Mouse (Mus musculus): Measurements from ENCODE around the gene Prss35. TPM values are rescaled to one million over a fixed set of nuclear protein-coding genes. Genes with fewer than 3 reads are reported as not detected.

Gene Prss35
- polyA plus RNA-seq, 1 experiment = 0.05 TPM

DNA sequence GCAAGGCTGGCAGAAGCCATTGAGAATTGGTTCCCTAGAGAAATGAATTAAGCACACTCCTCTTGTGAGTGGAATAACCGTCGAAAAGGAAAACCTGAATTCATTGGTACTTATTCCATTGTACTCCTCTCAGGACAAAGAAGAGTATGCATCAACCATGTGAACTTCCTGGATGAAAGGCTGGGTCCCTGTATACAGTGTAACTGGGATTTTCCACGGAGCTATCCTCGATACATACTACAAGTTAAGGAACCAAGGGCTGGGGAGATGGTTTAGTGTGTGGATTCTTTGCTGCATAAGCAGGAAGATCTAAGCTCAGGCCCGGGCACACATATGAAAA is 17.1 kb upstream of the Prss35 start:
- TF ChIP-seq TCF12 (IDR thresholded peaks at IDR 0.05; ENCODE audit: insufficient read depth, poor library complexity, severe bottlenecking) (no peak), REST (IDR thresholded peaks at IDR 0.05; ENCODE audit: insufficient read depth, insufficient read length) (no peak), SRF (IDR thresholded peaks at IDR 0.05; ENCODE audit: control insufficient read depth, insufficient read length, low read depth) (no peak)
- no peaks in the 10 kb centered on the region for H3K36me3 ChIP-seq (ENCODE audit: control insufficient read depth, insufficient read depth)

DNA sequence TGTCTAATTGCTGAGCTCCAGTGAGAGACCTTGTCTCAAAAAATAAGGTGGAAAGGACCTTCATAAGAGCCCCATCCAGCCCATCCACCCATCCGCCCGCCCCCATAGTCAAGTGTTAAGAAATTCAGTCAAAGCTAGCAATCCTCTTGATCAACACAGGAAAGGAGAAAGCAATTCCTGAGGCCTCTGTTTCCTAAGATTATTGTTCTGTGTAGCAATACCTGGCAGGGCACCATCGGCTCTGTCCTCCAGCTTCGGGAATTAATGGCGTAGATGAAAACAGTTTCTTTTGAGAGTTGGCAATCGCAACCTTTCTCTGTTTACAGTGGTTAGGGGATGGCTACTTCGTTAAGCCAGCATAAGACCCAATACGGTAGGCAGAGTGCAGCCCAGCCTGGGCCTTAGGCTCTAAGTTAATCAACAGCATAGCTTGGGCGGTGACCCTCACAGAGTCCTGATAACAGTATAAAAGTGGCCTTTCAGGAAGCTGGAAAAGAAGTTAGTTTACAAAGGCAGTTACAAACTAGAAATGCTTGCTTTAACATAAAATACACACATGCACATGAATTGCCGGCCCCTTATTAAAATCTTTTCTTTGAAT is 15.1 kb upstream of the Prss35 start:
- Histone ChIP-seq H3ac (ENCODE audit: control insufficient read depth, insufficient read length) (no peak overlapping the region), H3K79me2 (ENCODE audit: control insufficient read depth, insufficient read depth) (no peaks in the 10 kb centered on the region), H3K27me3 (ENCODE audit: control insufficient read depth, insufficient read depth, insufficient read length) (no peaks in the 10 kb centered on the region)

More for the DNA sequence above, 17.1 kb upstream of the Prss35 start:
- H3K4me3 ChIP-seq = no peak overlapping the region
- H3K79me2 ChIP-seq (ENCODE audit: control insufficient read depth, insufficient read depth) = no peaks in the 10 kb centered on the region
- no peaks in the 10 kb centered on the region for H3K27me3 ChIP-seq (ENCODE audit: control insufficient read depth, insufficient read depth, insufficient read length)
- H3K4me2 ChIP-seq (ENCODE audit: low read depth) = no peak overlapping the region
- H3ac ChIP-seq (ENCODE audit: control insufficient read depth, insufficient read length) = no peak overlapping the region

DNA sequence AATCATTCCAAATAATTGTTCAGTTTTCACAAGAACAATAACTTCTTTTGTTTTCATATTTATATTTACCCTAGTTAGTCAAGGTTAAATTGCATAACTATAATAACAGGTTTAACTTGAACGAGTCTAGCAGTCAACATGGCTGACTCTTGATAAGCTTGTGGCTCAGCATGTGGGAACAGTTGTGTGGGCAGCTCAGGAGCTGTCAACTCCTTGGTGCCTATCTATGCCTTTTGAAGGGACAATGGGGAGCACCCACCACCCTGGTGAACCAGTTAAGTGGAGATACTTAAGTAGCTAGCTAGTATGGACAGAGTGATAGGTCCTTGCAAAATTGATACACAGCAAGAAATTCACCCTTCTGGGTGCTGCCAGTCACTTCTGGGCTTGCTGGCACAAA is 14.4 kb upstream of the Prss35 start:
- no peak for TF ChIP-seq POLR2A (IDR thresholded peaks at IDR 0.05; ENCODE audit: insufficient read length, low read depth)
- no peak for TF ChIP-seq TCF3 (IDR thresholded peaks at IDR 0.05; ENCODE audit: insufficient read length, low read depth)
- TF ChIP-seq MYOD1 (IDR thresholded peaks at IDR 0.05; ENCODE audit: control insufficient read depth in 1 of 3, insufficient read length in 2 of 3, low read depth in 2 of 3) = no peak
- no peak for TF ChIP-seq REST (IDR thresholded peaks at IDR 0.05; ENCODE audit: insufficient read depth, insufficient read length)
- no peak for TF ChIP-seq SRF (IDR thresholded peaks at IDR 0.05; ENCODE audit: control insufficient read depth, insufficient read length, low read depth)
- TF ChIP-seq MYOG (IDR thresholded peaks at IDR 0.05; ENCODE audit: control insufficient read depth in 1 of 3, insufficient read depth in 1 of 3, insufficient read length in 2 of 3, low read depth in 2 of 3) = no peak
- TF ChIP-seq E2F4 (IDR thresholded peaks at IDR 0.05; ENCODE audit: insufficient read depth) = no peak
- TF ChIP-seq TCF12 (IDR thresholded peaks at IDR 0.05; ENCODE audit: insufficient read depth, poor library complexity, severe bottlenecking) = no peak
- no peak for TF ChIP-seq POLR2AphosphoS2 (IDR thresholded peaks at IDR 0.05; ENCODE audit: insufficient read length, low read depth)
- no peak for TF ChIP-seq CEBPB (IDR thresholded peaks at IDR 0.05; ENCODE audit: insufficient read depth, poor library complexity, severe bottlenecking)
- TF ChIP-seq USF1 (IDR thresholded peaks at IDR 0.05; ENCODE audit: low read depth) = no peak
- no peak for TF ChIP-seq MAX (IDR thresholded peaks at IDR 0.05; ENCODE audit: low read depth)
- Histone ChIP-seq H3K27me3 (ENCODE audit: control insufficient read depth, insufficient read depth, insufficient read length) (no peaks in the 10 kb centered on the region), H3K4me2 (ENCODE audit: low read depth) (no peak overlapping the region), H3K79me2 (ENCODE audit: control insufficient read depth, insufficient read depth) (no peaks in the 10 kb centered on the region), H3K36me3 (ENCODE audit: control insufficient read depth, insufficient read depth) (no peaks in the 10 kb centered on the region), H3ac (ENCODE audit: control insufficient read depth, insufficient read length) (no peak overlapping the region), H3K4me3 (no peak overlapping the region)

More for the DNA sequence above, 15.1 kb upstream of the Prss35 start:
- Histone ChIP-seq H3K4me3 (no peak overlapping the region), H3K4me2 (ENCODE audit: low read depth) (no peak overlapping the region), H3K36me3 (ENCODE audit: control insufficient read depth, insufficient read depth) (no peaks in the 10 kb centered on the region)
- TF ChIP-seq TCF3 (IDR thresholded peaks at IDR 0.05; ENCODE audit: insufficient read length, low read depth) (no peak), CEBPB (IDR thresholded peaks at IDR 0.05; ENCODE audit: insufficient read depth, poor library complexity, severe bottlenecking) (no peak), TCF12 (IDR thresholded peaks at IDR 0.05; ENCODE audit: insufficient read depth, poor library complexity, severe bottlenecking) (no peak), MAX (IDR thresholded peaks at IDR 0.05; ENCODE audit: low read depth) (no peak), USF1 (IDR thresholded peaks at IDR 0.05; ENCODE audit: low read depth) (no peak), MYOD1 (IDR thresholded peaks at IDR 0.05; ENCODE audit: control insufficient read depth in 1 of 3, insufficient read length in 2 of 3, low read depth in 2 of 3) (no peak), SRF (IDR thresholded peaks at IDR 0.05; ENCODE audit: control insufficient read depth, insufficient read length, low read depth) (no peak), MYOG (IDR thresholded peaks at IDR 0.05; ENCODE audit: control insufficient read depth in 1 of 3, insufficient read depth in 1 of 3, insufficient read length in 2 of 3, low read depth in 2 of 3) (no peak), E2F4 (IDR thresholded peaks at IDR 0.05; ENCODE audit: insufficient read depth) (no peak), POLR2AphosphoS2 (IDR thresholded peaks at IDR 0.05; ENCODE audit: insufficient read length, low read depth) (no peak), REST (IDR thresholded peaks at IDR 0.05; ENCODE audit: insufficient read depth, insufficient read length) (no peak), POLR2A (IDR thresholded peaks at IDR 0.05; ENCODE audit: insufficient read length, low read depth) (no peak)

DNA sequence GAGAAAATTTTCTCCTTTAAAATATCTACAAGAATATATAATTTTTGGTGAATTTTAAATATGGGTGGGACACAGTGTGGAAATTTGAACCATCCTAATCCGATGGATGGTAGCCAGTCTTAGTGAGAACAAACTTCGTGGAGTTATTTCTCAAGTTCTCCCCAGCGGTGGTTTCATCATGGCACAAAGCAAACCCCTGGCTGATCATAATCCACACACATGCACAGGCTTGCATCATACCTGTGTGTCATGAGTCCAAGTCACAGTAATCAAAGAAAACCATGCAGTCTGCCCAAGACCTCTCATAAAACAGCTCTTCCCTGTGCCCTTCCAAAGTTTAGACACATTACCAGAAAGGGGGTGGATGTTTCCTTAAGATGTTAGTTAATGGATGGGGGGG is 13.6 kb upstream of the Prss35 start:
- H3K4me2 ChIP-seq (ENCODE audit: low read depth) = no peak overlapping the region

GRCm38 (mm10) chr9:86734357-86734756 is 9.1 kb upstream of the Prss35 start:
- Histone ChIP-seq H3ac (ENCODE audit: control insufficient read depth, insufficient read length) (no peak overlapping the region), H3K36me3 (ENCODE audit: control insufficient read depth, insufficient read depth) (no peaks in the 10 kb centered on the region), H3K27me3 (ENCODE audit: control insufficient read depth, insufficient read depth, insufficient read length) (no peaks in the 10 kb centered on the region), H3K4me3 (no peak overlapping the region), H3K4me2 (ENCODE audit: low read depth) (no peak overlapping the region), H3K79me2 (ENCODE audit: control insufficient read depth, insufficient read depth) (no peaks in the 10 kb centered on the region)
- TF ChIP-seq MYOG (IDR thresholded peaks at IDR 0.05; ENCODE audit: control insufficient read depth in 1 of 3, insufficient read depth in 1 of 3, insufficient read length in 2 of 3, low read depth in 2 of 3) = no peak
- no peak for TF ChIP-seq REST (IDR thresholded peaks at IDR 0.05; ENCODE audit: insufficient read depth, insufficient read length)
- TF ChIP-seq USF1 (IDR thresholded peaks at IDR 0.05; ENCODE audit: low read depth) = no peak
- TF ChIP-seq TCF3 (IDR thresholded peaks at IDR 0.05; ENCODE audit: insufficient read length, low read depth) = no peak
- no peak for TF ChIP-seq MYOD1 (IDR thresholded peaks at IDR 0.05; ENCODE audit: control insufficient read depth in 1 of 3, insufficient read length in 2 of 3, low read depth in 2 of 3)
- no peak for TF ChIP-seq CEBPB (IDR thresholded peaks at IDR 0.05; ENCODE audit: insufficient read depth, poor library complexity, severe bottlenecking)
- no peak for TF ChIP-seq TCF12 (IDR thresholded peaks at IDR 0.05; ENCODE audit: insufficient read depth, poor library complexity, severe bottlenecking)
- TF ChIP-seq MAX (IDR thresholded peaks at IDR 0.05; ENCODE audit: low read depth) = no peak
- TF ChIP-seq E2F4 (IDR thresholded peaks at IDR 0.05; ENCODE audit: insufficient read depth) = no peak
- TF ChIP-seq SRF (IDR thresholded peaks at IDR 0.05; ENCODE audit: control insufficient read depth, insufficient read length, low read depth) = no peak
- TF ChIP-seq POLR2A (IDR thresholded peaks at IDR 0.05; ENCODE audit: insufficient read length, low read depth) = no peak
- TF ChIP-seq POLR2AphosphoS2 (IDR thresholded peaks at IDR 0.05; ENCODE audit: insufficient read length, low read depth) = no peak

More for the DNA sequence above, 13.6 kb upstream of the Prss35 start:
- Histone ChIP-seq H3ac (ENCODE audit: control insufficient read depth, insufficient read length) (no peak overlapping the region), H3K27me3 (ENCODE audit: control insufficient read depth, insufficient read depth, insufficient read length) (no peaks in the 10 kb centered on the region), H3K36me3 (ENCODE audit: control insufficient read depth, insufficient read depth) (no peaks in the 10 kb centered on the region), H3K79me2 (ENCODE audit: control insufficient read depth, insufficient read depth) (no peaks in the 10 kb centered on the region), H3K4me3 (no peak overlapping the region)
- TF ChIP-seq POLR2AphosphoS2 (IDR thresholded peaks at IDR 0.05; ENCODE audit: insufficient read length, low read depth) (no peak), CEBPB (IDR thresholded peaks at IDR 0.05; ENCODE audit: insufficient read depth, poor library complexity, severe bottlenecking) (no peak), MYOG (IDR thresholded peaks at IDR 0.05; ENCODE audit: control insufficient read depth in 1 of 3, insufficient read depth in 1 of 3, insufficient read length in 2 of 3, low read depth in 2 of 3) (no peak), E2F4 (IDR thresholded peaks at IDR 0.05; ENCODE audit: insufficient read depth) (no peak), USF1 (IDR thresholded peaks at IDR 0.05; ENCODE audit: low read depth) (no peak), TCF12 (IDR thresholded peaks at IDR 0.05; ENCODE audit: insufficient read depth, poor library complexity, severe bottlenecking) (no peak), MYOD1 (IDR thresholded peaks at IDR 0.05; ENCODE audit: control insufficient read depth in 1 of 3, insufficient read length in 2 of 3, low read depth in 2 of 3) (no peak), REST (IDR thresholded peaks at IDR 0.05; ENCODE audit: insufficient read depth, insufficient read length) (no peak), MAX (IDR thresholded peaks at IDR 0.05; ENCODE audit: low read depth) (no peak)

Data from myocyte (in vitro differentiated cells).